Mouse (Mus musculus): ENCODE results near the gene Ostf1. TPM values are rescaled to one million over a fixed set of nuclear protein-coding genes. Genes with fewer than 3 reads are reported as not detected.
"Not testable (repeated sequence)": the region's sequence is repeated elsewhere in the genome, so short reads cannot be mapped to it uniquely, and the experiment has no call there.

Ostf1 gene
- total RNA-seq, 2 experiments from 2014 or later, result 46.5 to 52.2 TPM

GRCm38 (mm10) chr19:18608975-18609374 is 22.6 kb downstream of the Ostf1 start:
- no peak for DNase-seq
- intact Hi-C loops (cut with DNase I), result no loop called here

DNA sequence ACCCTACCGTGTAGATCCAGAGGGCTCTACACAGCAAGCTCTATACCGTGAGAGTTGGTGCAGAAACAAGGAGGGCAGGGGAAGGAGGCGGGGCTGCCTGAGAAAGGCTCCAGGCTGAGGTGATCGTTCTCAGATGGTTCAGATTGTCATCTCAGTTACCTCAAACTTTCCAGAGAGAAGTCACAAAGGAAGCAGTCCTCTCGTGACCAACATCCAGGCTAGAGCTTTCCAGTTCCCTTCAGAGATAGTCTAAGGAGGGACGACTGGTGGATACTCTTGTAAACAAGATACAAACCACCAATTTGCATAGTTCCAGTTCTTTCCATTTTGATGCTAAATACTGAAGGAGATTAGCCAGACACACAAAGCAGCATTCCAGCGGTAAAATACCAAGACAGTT is 23.7 kb downstream of the Ostf1 start:
- DNase-seq, result no peak
- intact Hi-C loops (cut with DNase I), result no loop called here

DNA sequence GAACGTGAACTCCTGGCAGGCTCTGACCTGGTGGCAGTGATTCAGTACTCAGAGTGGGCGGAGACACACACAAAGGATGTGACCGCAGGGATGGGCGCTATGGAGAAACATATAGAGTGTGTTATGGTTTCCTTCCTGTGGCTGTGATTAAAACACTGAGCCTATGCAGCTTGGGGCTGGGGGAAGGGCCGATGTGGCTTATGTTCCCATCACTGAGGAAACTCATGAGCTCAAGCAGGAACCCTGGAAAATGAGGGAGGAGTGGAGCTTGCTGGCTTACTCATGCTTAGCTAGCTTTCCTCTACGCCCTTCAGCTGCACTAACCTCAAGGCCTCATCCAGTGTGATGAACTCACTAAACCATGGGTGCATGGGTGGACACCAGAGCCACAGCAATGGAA is 28.6 kb downstream of the Ostf1 start:
- intact Hi-C loops (cut with DNase I), result no loop called here
- no peak for DNase-seq

DNA sequence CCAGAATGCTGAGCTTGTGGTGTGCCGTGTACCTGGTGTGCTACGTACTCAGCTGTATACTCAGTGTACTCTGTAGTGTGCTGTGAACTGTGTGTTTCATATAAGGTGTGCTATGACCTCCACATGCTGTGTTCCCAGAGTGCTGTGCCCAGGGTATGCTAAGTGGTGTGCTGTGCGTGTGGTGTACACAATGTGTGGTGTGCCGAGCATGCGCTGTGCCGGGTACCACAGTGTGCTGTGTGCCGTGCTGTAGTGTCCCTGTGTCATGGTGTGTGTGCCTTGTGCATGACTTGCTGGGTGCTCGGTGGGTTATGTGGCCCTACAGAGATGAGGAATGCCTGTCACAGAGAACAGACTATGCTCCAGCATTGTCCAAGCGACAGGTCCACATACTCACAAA is 31.0 kb downstream of the Ostf1 start:
- DNase-seq, result no peak
- intact Hi-C loops (cut with DNase I), result no loop called here

DNA sequence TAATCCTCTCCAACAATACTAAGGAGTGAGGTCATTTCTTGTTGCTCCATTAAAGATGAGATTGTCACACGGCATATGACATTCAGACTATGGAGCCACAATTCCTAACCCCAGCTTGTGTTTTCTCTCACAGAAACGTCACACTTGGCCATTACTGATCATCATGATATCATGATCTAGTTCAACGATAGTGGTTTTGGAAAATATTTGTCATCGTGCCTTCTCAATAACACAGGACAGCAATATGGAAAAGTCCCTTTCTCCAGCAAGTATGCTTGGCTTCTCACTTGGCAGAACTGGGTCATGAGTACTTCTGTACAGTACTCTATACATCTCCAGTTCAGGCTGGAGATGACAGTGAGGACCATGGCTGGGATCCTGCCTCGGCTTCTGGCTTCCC is 32.0 kb downstream of the Ostf1 start:
- intact Hi-C loops (cut with DNase I), result no loop called here
- no peak for DNase-seq

DNA sequence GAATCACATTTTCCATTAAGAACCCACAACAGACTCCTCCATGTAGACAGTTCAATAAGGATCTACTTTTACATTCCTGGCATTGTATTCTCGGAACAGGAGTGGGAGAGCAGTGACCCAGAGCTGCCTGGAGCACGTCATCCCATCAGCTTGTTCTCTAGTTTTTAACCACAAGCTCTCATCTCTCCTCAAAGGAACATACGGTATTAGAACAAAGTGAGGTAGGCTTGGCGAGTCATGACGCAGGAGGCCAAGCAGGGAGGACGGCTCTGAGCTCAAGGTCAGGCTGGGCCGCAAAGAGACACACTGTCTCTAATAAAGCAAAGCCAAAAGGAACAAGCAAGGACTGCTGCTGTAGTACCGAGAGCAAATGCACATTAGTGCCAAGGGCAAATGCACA is 32.6 kb downstream of the Ostf1 start:
- intact Hi-C loops (cut with DNase I), result no loop called here
- DNase-seq, result no peak

DNA sequence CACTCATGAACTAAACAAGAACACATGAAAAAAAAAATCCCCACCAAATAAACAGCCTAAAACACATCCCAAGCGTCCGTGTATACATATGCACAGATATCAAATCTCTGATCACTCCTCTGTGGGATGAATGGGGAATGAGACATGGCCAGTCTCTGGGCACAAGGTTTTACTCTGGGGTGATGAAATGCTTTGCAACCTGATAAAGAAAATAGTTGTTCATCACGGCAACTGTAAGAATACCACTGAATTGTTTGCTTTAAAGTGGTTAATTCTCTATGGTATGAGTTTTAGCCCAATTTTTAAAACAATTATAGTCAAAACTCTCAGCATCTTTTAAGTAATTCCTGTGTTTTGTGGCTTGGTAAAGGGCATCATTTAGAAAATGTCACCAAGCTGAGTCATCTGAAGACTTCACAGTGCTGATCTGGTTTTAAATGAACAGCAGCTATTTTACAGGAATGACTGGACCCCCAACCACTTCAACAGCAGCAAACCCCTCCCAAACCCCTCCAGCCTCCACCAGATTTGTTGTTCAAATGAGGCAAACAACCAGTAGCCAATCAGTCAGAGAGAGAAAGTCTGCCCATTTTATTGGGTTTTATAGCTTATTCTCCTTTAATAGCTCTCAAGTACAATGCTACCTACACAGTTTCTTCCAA is 33.2 kb downstream of the Ostf1 start:
- DNase-seq, result no peak
- intact Hi-C loops (cut with DNase I), result no loop called here

DNA sequence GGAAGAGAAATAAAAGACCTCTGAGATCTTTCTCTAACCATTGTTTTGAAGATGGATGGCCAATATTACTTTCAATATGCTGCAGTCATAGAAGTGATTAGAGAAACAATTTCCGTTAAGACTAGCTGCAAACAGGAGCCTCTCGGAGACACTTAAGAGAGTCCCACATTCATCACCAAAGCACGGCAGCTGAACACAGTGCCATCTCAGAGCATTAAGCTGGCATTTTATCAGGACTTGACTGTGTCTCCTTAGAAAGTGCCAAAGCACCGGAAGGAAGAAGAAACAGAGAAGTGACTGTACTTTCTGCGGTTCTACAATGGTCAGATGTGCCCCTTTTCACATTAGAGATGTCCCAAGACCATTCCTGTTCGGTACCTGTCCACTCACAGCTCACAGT is 33.9 kb downstream of the Ostf1 start:
- intact Hi-C loops (cut with DNase I), result no loop called here
- no peak for DNase-seq

DNA sequence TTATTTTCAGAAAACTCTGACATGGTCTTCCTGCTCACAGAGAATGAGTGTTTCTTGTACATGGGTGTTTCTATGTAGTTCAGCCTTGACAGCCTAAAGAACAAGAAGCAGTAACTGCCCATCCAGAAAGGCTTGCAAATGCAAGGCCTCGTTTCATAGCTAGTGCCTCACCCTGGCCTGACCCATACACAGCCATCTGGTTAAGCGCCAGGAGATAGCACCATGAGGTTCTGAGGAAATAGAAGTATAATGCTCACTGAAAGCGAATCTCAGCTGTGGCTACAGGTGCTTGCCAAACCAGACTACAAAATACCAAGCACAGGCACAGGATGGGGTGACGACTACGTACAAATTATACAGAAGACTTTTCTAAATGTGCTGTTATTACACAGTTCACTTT is 34.7 kb downstream of the Ostf1 start:
- DNase-seq, result no peak
- intact Hi-C loops (cut with DNase I), result no loop called here

DNA sequence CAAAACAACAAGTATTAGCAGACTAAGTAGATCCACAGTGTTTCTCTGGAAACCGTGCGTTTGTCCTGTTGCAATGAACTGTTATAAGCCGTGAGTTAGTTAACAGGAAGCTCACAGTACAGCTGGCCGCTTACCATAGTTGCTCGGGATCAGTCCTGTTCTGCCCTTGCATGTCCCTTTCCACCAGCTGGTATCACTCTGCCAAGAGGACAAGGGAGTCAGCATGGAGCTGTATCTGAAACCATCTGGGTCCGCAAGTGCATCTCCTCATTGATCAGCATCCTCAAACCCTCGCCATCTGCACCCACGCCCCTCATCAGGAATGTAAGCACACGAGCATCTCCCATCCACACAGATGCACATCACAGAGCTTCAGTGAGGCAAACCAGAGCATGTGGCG is 37.9 kb downstream of the Ostf1 start:
- DNase-seq, result no peak
- intact Hi-C loops (cut with DNase I), result no loop called here

GRCm38 (mm10) chr19:18592919-18593318 is 38.7 kb downstream of the Ostf1 start:
- intact Hi-C loops (cut with DNase I), result no loop called here
- DNase-seq, result no peak

DNA sequence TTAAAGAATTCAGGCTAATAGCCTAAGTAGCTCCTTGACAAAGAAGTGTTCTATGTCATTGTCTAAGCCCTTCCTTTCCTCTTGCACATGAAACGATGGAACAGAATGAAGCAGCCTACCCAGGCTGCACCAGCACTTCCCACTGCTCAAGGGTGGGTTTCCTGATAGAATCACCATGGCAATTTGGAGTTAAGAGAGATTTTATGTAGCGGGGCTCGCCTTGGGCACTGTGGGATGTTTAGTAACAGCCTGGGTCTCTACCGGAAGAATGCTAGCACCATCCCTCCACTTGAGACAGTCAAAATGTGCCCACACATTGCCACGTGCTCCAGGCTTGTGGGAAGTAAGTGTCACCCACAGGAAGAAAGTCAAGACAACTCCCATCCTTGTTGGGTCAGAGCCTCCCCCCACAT is 40.7 kb downstream of the Ostf1 start:
- no peak for DNase-seq
- intact Hi-C loops (cut with DNase I), result no loop called here

- DNase-seq, result no peak
- intact Hi-C loops (cut with DNase I), result no loop called here
Measured at GRCm38 (mm10) chr19:18590234-18590633, 41.4 kb downstream of the Ostf1 start.

GRCm38 (mm10) chr19:18589276-18589675 is 42.3 kb downstream of the Ostf1 start:
- DNase-seq, result no peak
- intact Hi-C loops (cut with DNase I), result no loop called here

DNA sequence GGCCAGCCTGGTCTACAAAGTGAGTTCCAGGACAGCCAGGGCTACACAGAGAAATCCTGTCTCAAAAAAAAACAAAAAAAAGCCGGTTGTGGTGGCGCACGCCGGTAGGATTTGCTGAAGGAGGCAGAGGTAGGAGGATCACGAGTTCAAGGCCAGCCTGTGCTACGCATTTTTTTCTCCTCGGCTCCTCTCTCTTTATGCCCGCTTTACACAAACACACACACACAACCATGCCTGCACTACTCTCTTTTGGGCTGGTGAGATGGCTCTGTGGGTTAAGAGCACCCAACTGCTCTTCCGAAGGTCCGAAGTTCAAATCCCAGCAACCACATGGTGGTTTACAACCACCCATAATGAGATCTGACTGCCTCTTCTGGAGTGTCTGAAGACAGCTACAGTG is 42.8 kb downstream of the Ostf1 start:
- intact Hi-C loops (cut with DNase I), result not testable (repeated sequence)

DNA sequence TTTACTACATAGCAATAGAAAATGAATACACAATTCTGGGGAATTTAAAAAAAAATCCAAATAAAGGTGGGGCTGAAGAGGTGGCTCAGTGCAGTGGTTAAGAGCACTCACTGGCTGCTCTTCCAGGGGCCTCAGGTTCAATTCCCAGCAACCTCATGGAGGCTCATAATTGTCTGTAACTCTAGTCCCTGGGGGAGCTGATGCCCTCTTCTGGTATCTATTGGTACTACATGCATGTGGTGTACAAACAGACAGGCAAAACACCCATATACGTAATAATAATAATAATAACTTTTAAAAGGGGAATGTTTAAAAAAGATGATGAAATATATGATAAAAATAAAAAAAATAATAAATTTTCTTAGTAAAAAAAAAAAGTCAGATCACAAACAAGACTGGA is 43.4 kb downstream of the Ostf1 start:
- no peak for DNase-seq
- intact Hi-C loops (cut with DNase I), result no loop called here

More for the DNA sequence above, 42.8 kb downstream of the Ostf1 start:
- not testable (repeated sequence) for DNase-seq

GRCm38 (mm10) chr19:18587118-18587517 is 44.5 kb downstream of the Ostf1 start:
- intact Hi-C loops (cut with DNase I), result no loop called here

DNA sequence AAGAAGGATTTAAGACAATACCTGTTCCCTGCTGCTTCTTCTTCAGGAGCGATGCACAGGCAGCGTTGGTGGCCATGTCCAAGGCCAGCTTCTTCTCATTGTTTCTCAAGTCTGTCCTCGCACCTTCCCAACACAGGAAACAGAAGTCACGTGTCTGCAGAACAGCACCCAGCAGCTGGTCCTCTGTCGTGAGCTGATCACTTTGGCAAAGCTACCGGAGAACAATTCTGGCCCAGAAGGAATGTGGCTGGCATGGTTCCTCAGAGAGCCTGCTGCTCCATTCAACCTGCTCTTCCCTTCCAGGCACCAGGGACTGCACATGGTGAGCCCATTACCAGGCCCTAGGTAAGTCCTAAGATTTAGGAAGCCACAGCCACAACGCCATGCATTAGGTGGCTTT is 47.0 kb downstream of the Ostf1 start:
- DNase-seq, result no peak
- intact Hi-C loops (cut with DNase I), result no loop called here

More at GRCm38 (mm10) chr19:18587118-18587517, 44.5 kb downstream of the Ostf1 start:
- DNase-seq, result no peak

DNA sequence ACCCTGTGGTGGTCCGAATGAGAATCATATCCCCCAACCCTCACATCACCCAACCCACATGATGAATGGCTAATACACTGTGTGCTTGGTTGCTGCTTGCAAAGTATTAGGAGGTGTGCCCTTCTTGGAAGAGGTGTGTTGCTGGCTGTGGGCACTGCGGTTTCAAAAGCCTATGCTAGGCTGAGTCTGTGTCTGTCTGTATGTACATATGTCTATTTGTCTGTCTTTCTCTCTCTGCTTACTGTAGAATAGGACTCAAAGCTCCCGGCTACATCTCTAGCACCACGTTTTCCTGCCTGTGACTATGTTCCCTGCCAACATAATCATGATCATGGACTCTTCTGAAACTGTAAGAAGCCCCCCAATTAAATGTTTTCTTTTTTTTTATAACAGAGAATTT is 47.9 kb downstream of the Ostf1 start:
- intact Hi-C loops (cut with DNase I), result no loop called here
- DNase-seq, result no peak

GRCm38 (mm10) chr19:18582887-18583286 is 48.7 kb downstream of the Ostf1 start:
- no peak for DNase-seq

DNA sequence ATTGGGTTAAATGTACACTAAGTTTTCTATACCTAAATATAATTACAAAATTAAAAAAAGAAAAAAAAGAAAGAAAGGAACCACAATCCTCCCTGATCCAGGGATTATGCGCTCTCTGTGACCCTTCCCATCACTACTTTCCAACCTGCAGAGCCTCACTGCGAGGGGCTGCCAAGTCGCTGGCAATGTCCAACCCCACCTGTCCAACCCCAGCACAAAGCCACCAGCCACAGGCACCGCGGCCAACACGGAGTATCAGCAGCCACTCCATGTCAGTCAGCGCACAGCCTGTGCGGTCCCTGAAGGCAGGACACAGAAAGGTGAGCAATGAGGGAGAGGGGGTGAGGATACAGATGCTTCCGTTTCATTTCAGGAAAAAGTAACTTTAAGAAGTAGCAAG is 49.4 kb downstream of the Ostf1 start:
- intact Hi-C loops (cut with DNase I), result no loop called here
- no peak for DNase-seq

More at GRCm38 (mm10) chr19:18582887-18583286, 48.7 kb downstream of the Ostf1 start:
- intact Hi-C loops (cut with DNase I), result no loop called here

GRCm38 (mm10) chr19:18581046-18581445 is 50.6 kb downstream of the Ostf1 start:
- intact Hi-C loops (cut with DNase I), result no loop called here
- DNase-seq, result no peak

- no peak for DNase-seq
- intact Hi-C loops (cut with DNase I), result no loop called here
Measured at GRCm38 (mm10) chr19:18579012-18579358, 52.6 kb downstream of the Ostf1 start.
